Mouse (Mus musculus) splenic B cell, adult 2 months (primary cell): ENCODE results near the gene Sox1.

Experiments
- DNase-seq: peaks from one replicate; pipeline ENCODE4 v3.0.0-alpha.2; 2011; ENCODE audit warnings: low read depth, low spot score
- H3K27me3 ChIP-seq: 2 replicates; pipeline ENCODE4 v1.6.1; 2012; ENCODE audit warnings: mild to moderate bottlenecking, low read length, moderate library complexity, mixed read lengths; ENCODE audit not compliant: control insufficient read depth, poor library complexity, insufficient read depth, severe bottlenecking
- H3K36me3 ChIP-seq: 2 replicates; pipeline ENCODE4 v1.6.1; 2012; ENCODE audit warnings: mild to moderate bottlenecking, low read length, moderate library complexity, mixed read lengths; ENCODE audit not compliant: control insufficient read depth, poor library complexity, insufficient read depth, severe bottlenecking

The Sox1 gene

GRCm38 (mm10) chr8:12385686-12386488 lies 9.2 kb upstream of the Sox1 start:
- Histone ChIP-seq H3K36me3 (no peaks in the 10 kb centered on the region), H3K27me3 (no peaks in the 10 kb centered on the region)
- no peak for DNase-seq

- DNase-seq, result no peak
- Histone ChIP-seq H3K36me3 (no peaks in the 10 kb centered on the region), H3K27me3 (peaks cover 2% of the 10 kb centered on the region; the same call in 1 of the 2 replicates)
Measured at GRCm38 (mm10) chr8:12386530-12387222, 8.4 kb upstream of the Sox1 start.

- no peak for DNase-seq
- Histone ChIP-seq H3K27me3 (peaks cover 2% of the 10 kb centered on the region; the same call in 1 of the 2 replicates), H3K36me3 (no peaks in the 10 kb centered on the region)
Measured at GRCm38 (mm10) chr8:12387223-12387860, 7.8 kb upstream of the Sox1 start.

- no peak for DNase-seq
- Histone ChIP-seq H3K27me3 (peaks cover 4% of the 10 kb centered on the region; the same call in 1 of the 2 replicates), H3K36me3 (no peaks in the 10 kb centered on the region)
Measured at GRCm38 (mm10) chr8:12387901-12388300, 7.2 kb upstream of the Sox1 start.

- Histone ChIP-seq H3K27me3 (peaks cover 4% of the 10 kb centered on the region; the same call in 1 of the 2 replicates), H3K36me3 (no peaks in the 10 kb centered on the region)
- DNase-seq, result no peak
Measured at GRCm38 (mm10) chr8:12388390-12389115, 6.5 kb upstream of the Sox1 start.

GRCm38 (mm10) chr8:12389116-12389471 lies 6.0 kb upstream of the Sox1 start:
- Histone ChIP-seq H3K36me3 (no peaks in the 10 kb centered on the region), H3K27me3 (peaks cover 4% of the 10 kb centered on the region; the same call in 1 of the 2 replicates)
- no peak for DNase-seq

- Histone ChIP-seq H3K36me3 (no peaks in the 10 kb centered on the region), H3K27me3 (peaks cover 4% of the 10 kb centered on the region; the same call in 1 of the 2 replicates)
- DNase-seq, result no peak
Measured at GRCm38 (mm10) chr8:12389801-12390639, 5.1 kb upstream of the Sox1 start.

- H3K36me3 ChIP-seq, result no peaks in the 10 kb centered on the region
- DNase-seq, result no peak
- H3K27me3 ChIP-seq, result peaks cover 4% of the 10 kb centered on the region; the same call in 1 of the 2 replicates
Measured at GRCm38 (mm10) chr8:12390640-12391365, 4.3 kb upstream of the Sox1 start.

GRCm38 (mm10) chr8:12391366-12392250 lies 3.5 kb upstream of the Sox1 start:
- Histone ChIP-seq H3K36me3 (no peaks in the 10 kb centered on the region), H3K27me3 (peaks cover 4% of the 10 kb centered on the region; the same call in 1 of the 2 replicates)
- DNase-seq, result no peak

GRCm38 (mm10) chr8:12392801-12393200 lies 2.3 kb upstream of the Sox1 start:
- DNase-seq, result no peak
- Histone ChIP-seq H3K36me3 (no peaks in the 10 kb centered on the region), H3K27me3 (peaks cover 4% of the 10 kb centered on the region; the same call in 1 of the 2 replicates)

- no peaks in the 10 kb centered on the region for H3K36me3 ChIP-seq
- H3K27me3 ChIP-seq, result peaks cover 4% of the 10 kb centered on the region; the same call in 1 of the 2 replicates
- DNase-seq, result no peak
Measured at GRCm38 (mm10) chr8:12394385-12395000, 602 bp upstream of the Sox1 start.
